Mouse (Mus musculus) kidney, adult 2 months (tissue): ENCODE measurements around the gene Mab21l2.

Experiments used
- CTCF ChIP-seq: fragments of 200-500 bp; conservative IDR thresholded peaks from 2 replicates; pipeline ENCODE4 v1.5.1; 2011; ENCODE audit warnings: low read depth, mild to moderate bottlenecking, control low read depth, low read length, moderate library complexity, mixed read lengths; ENCODE audit not compliant: insufficient read depth, insufficient read length
- POLR2A ChIP-seq: fragments of 200-500 bp; IDR thresholded peaks from one replicate; pipeline ENCODE4 v1.6.1; 2011; ENCODE audit warnings: low read depth, low read length, control low read depth

DNA sequence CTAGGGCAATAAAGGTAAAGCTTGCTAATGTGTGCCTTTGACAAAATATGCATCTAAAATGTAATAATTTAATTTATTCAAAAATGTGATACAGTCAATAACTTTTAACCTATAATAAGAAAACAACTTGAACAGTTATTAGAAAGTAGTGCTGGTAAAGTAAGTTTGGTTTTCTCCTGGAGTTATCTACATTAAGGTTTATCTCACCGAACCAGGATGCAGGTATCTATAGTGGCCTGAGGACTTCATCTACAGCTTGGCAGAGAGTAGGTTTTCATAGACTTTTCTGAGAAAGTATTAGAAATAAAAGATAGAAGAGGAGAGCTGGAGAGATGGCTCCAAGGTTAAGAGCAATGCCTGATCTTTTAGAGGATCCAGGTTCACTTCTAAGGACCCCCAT lies 13.0 kb upstream of the Mab21l2 start:
- no peak for TF ChIP-seq CTCF
- no peak for TF ChIP-seq POLR2A
